Mouse (Mus musculus): ENCODE data around the gene Psmd14.
A peak's percentile ranks its signal among the peaks of the same experiment; 100 is the strongest.

Gene Psmd14

GRCm38 (mm10) chr2:61760044-61760443, 48.5 kb downstream of the Psmd14 start:
- no peak for DNase-seq (ENCODE audit: low spot score)

GRCm38 (mm10) chr2:61764470-61765105, 53.1 kb downstream of the Psmd14 start:
- DNase-seq (ENCODE audit: low spot score): no peak

GRCm38 (mm10) chr2:61765526-61765925, 54.0 kb downstream of the Psmd14 start:
- no peak for DNase-seq (ENCODE audit: low spot score)

DNA sequence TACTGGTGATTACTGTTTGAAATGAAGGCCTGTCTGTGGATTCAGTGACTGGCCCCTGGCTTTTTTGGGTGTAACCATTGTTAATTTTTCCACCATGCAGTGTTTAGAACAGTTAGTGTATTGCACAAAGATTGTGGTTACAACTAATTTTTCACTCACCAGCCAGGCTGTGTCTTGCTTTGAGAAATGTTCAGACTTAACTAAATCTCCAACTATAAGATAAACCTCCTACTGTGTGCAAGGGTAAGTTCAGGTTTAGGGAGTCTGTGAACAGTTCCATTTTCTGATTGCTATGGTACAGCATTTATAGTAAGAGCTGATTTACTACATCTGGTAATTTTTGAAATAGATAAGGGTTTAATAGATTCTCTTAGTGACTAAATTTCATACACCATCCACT, 69.3 kb downstream of the Psmd14 start:
- no peak for DNase-seq (ENCODE audit: low spot score)

DNA sequence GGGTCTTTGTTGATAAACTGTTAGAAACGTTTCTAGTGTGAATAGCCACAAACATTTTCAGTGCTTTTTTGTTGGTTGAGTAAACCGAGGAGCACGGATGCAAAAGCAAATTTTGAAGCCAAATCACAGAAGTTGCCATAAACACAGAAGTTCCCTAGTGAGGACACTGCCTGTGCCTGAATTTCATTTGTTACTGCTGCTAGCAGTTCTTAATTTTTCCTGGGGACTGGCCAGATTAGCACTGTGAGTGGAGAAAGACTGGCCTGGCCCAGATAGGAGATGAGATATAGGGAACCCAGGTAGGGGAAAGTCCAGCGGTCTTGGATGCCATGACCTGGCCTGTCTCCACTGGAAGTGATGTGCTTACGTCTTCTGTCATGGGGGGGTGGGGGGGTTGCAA, 83.5 kb downstream of the Psmd14 start:
- DNase-seq (ENCODE audit: low spot score): no peak

DNA sequence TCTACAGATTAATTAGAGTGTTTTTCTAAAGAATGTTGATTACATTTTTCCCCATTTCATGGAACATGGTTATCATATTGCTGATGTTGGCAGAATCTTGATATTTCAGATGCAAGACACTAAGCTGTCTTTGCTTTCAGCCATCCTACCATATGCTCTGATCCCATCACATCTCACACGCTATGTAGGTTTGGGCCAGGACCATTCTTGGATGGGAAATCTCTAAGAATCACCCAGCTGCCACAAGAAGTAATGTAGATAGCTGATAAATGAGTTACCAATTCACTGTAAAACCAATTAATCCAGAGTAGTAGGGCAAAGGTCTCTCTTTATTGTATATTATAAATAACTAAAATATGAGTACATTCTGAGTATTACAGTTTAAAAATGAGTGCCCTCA, 86.6 kb downstream of the Psmd14 start:
- no peak for DNase-seq (ENCODE audit: low spot score)

GRCm38 (mm10) chr2:61802656-61803251, 91.3 kb downstream of the Psmd14 start, which contains the start of gene Tbr1:
Tbr1 (plus strand) TSS chr2:61802930.
- peak; percentile 41 for DNase-seq (ENCODE audit: low spot score)

DNA sequence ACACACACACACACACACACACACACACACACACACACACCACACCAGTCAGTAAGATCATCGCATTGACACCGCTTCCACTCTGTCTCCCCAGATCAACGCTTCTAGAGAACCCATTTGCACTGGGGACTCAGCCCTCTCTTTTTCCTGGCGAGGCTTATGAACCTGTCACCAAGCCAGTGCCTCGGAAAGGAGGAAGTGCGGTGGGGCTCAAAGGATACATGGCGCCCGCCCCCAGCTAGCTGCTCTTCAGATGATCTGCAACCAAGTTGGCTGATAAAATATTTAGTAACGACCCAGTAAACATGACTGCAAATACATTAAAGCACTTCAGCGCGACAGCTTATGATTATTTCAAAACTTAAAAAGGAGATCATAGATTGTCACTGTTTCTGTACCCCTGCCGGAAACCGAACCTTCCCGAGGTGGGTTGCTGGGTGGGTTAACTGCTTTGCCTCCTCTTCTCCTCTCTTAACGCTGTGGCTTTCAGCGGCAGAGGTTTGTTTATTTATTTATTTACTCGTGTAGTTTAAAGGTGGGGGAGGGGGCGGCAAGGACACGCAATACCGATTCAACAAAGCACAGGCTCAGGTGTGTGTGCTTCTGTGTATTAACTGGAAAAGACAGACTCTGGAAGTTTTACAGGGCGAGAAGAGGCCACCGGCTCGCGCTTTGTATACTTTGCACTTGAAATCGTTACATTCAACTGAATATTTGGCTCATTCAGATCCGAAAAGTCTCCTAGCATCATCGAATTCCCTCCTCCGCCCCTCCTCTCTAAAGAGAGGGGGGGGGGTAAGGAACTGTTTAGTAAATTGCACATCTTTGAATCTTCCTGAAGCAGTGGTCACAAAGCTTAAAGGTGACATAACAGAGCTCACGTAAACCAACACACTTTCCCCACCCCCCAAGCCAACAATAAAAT, 92.2 kb downstream of the Psmd14 start:
- DNase-seq (ENCODE audit: low spot score): peak; percentile 49

GRCm38 (mm10) chr2:61804382-61804840, 92.9 kb downstream of the Psmd14 start:
- peak; percentile 52 for DNase-seq (ENCODE audit: low spot score)

- peak; percentile 61 for DNase-seq (ENCODE audit: low spot score)
Measured at GRCm38 (mm10) chr2:61804841-61805540, 93.5 kb downstream of the Psmd14 start.

DNA sequence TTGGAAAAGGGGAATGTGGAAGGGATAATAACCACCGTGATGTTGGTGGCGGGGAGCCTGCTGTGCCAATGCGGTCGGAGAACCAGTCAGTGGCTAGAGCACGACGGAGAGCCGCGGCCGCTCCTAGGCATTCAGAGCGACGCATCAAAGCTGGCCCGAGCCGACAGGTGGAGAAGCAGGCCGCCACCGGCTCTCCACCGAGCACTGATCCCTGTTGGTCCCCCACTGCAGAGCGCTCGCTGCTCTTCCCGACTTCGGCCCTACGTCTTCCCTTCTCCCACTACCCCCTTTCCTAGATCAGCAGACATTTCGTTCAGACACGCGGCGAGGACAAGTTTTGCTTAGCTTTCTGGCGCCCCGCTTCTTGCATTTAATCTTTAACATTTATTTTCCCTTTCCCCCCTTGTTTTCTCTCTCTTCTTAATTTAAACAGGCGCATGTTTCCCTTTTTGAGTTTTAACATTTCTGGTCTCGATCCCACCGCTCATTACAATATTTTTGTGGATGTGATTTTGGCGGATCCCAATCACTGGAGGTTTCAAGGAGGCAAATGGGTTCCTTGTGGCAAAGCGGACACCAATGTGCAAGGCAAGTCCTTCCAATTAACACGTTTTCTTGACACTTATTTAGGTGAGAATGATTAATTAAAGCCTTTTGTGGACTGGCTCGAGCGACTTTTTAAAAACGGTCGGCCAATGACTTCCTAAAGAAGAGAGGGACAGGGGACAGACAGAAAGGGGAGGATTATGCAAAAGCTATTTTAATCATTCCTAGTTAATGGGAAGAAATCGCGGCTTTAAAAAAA, 94.2 kb downstream of the Psmd14 start:
- peak; percentile 64 for DNase-seq (ENCODE audit: low spot score)

GRCm38 (mm10) chr2:61806346-61806825, 94.9 kb downstream of the Psmd14 start:
- peak; percentile 20 for DNase-seq (ENCODE audit: low spot score)

DNA sequence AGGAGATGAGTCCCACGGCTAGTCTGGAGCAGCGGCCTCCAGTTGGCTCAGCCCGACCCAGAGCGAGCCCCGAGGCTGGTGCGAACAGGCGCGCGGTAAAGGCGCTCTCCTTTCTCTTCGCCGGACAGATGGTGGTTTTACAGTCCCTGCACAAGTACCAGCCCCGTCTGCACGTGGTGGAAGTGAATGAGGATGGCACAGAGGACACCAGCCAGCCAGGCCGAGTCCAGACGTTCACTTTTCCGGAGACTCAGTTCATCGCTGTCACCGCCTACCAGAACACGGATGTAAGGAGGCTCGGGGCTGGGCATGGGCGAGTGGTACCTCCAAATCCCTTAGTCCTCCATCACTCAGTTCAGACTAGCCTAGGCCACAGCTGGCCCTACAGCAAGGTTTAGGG, 95.7 kb downstream of the Psmd14 start:
- DNase-seq (ENCODE audit: low spot score): peak; percentile 65

- DNase-seq (ENCODE audit: low spot score): peak; percentile 16
Measured at GRCm38 (mm10) chr2:61807781-61808180, 96.3 kb downstream of the Psmd14 start.

- DNase-seq (ENCODE audit: low spot score): peak; percentile 33
Measured at GRCm38 (mm10) chr2:61808776-61809175, 97.3 kb downstream of the Psmd14 start.

GRCm38 (mm10) chr2:61809381-61809780, 97.9 kb downstream of the Psmd14 start:
- peak; percentile 13 for DNase-seq (ENCODE audit: low spot score)

GRCm38 (mm10) chr2:61810751-61811150, 99.3 kb downstream of the Psmd14 start:
- no peak for DNase-seq (ENCODE audit: low spot score)

GRCm38 (mm10) chr2:61811163-61811506, 99.6 kb downstream of the Psmd14 start:
- DNase-seq (ENCODE audit: low spot score): no peak

DNA sequence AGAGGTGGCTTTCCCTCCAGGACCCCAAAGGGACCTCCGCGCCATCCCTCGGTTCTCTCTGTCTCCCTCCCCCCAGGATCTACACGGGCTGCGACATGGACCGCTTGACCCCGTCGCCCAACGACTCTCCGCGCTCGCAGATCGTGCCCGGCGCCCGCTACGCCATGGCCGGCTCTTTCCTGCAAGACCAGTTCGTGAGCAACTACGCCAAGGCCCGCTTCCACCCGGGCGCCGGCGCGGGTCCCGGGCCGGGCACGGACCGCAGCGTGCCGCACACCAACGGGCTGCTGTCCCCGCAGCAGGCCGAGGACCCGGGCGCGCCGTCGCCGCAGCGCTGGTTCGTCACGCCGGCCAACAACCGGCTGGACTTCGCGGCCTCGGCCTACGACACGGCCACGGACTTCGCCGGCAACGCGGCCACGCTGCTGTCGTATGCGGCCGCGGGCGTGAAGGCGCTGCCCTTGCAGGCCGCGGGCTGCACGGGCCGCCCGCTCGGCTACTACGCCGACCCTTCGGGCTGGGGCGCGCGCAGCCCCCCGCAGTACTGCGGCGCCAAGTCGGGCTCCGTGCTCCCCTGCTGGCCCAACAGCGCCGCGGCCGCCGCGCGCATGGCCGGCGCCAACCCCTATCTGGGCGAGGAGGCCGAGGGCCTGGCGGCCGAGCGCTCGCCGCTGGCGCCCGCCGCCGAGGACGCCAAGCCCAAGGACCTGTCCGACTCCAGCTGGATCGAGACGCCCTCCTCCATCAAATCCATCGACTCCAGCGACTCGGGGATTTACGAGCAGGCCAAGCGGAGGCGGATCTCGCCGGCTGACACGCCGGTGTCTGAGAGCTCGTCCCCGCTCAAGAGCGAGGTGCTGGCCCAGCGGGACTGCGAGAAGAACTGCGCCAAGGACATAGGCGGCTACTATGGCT, 100.3 kb downstream of the Psmd14 start:
- DNase-seq (ENCODE audit: low spot score): peak; percentile 69

GRCm38 (mm10) chr2:61812536-61812935, 101.0 kb downstream of the Psmd14 start:
- DNase-seq (ENCODE audit: low spot score): peak; percentile 34
